Mouse (Mus musculus) ES-E14 (cell line): ENCODE results near the gene Isca1.

Source experiments
- CHD2 ChIP-seq: IDR thresholded peaks from 2 replicates; pipeline ENCODE4 v1.6.1; 2014; ENCODE audit warnings: mild to moderate bottlenecking, low read depth, low read length, inconsistent platforms
- HCFC1 ChIP-seq: IDR thresholded peaks from 2 replicates; pipeline ENCODE4 v1.6.1; 2012; ENCODE audit warnings: low read length, inconsistent platforms, borderline replicate concordance; ENCODE audit not compliant: insufficient read depth
- MAFK ChIP-seq: IDR thresholded peaks from 2 replicates; pipeline ENCODE4 v1.6.1; 2014; ENCODE audit warnings: mild to moderate bottlenecking, low read depth, low read length, inconsistent platforms; ENCODE audit not compliant: insufficient read depth
- ZC3H11A ChIP-seq: IDR thresholded peaks from 2 replicates; pipeline ENCODE4 v1.6.1; 2012; ENCODE audit warnings: low read depth, mild to moderate bottlenecking, inconsistent platforms, low read length, borderline replicate concordance
- ZNF384 ChIP-seq: IDR thresholded peaks from 2 replicates; pipeline ENCODE4 v1.6.1; 2012; ENCODE audit warnings: low read depth, low read length, inconsistent platforms

DNA sequence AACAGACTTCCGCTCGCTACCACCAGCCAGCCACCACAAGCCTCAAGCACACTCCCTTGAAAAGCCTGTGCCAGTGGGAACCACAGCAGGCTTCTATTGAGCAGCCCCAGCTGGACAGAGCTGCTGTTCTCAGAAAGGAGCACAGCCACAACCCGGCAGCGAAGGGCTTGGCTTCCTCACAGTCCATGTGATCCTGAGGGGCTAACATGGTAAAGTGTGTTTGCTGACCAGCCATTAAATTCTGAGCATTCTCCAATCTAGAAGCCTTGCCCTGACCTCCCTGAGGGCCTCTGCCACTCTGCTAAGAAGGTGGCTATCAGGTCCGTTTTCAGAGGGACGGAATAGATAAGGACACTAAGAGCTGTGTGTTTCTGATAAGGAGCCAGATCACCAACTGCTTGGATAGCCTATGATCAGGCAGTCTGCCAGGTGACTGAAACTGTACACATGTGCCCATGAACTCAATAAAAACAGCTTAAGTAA is 44.5 kb upstream of the Isca1 start:
- TF ChIP-seq ZNF384 (no peak), CHD2 (no peak), MAFK (no peak), HCFC1 (no peak), ZC3H11A (no peak)
